Mouse (Mus musculus) heart, embryonic 11.5 days (tissue): ENCODE measurements at regions not wholly inside any gene's neighbourhood (a gene's known extent, or its start where the extent isn't known, plus 50 kb on each side); places are given as distances from the start of the nearest gene placed in this dataset.

Experiments
- ATAC-seq: fragments of 200-750 bp; cut with Nextera tagmentation; replicated peaks from 2 replicates; pipeline ENCODE4 v1.8.0; 2017; ENCODE audit warnings: moderate library complexity; ENCODE audit not compliant: insufficient number of reproducible peaks, low FRiP score, low TSS enrichment
- H3K27ac ChIP-seq: fragments of 300-500 bp; sonication (generic); 2 replicates; pipeline ENCODE4 v1.5.1; 2014; ENCODE audit warnings: mild to moderate bottlenecking, low read depth, low read length
- H3K27me3 ChIP-seq: fragments of 300-500 bp; sonication (generic); 2 replicates; pipeline ENCODE4 v1.6.1; 2014; ENCODE audit warnings: mild to moderate bottlenecking, low read length, mixed read lengths; ENCODE audit not compliant: control insufficient read depth, insufficient read depth
- H3K36me3 ChIP-seq: fragments of 300-500 bp; sonication (generic); 2 replicates; pipeline ENCODE4 v1.6.1; 2014; ENCODE audit warnings: mild to moderate bottlenecking, low read length, moderate library complexity, mixed read lengths; ENCODE audit not compliant: control insufficient read depth, insufficient read depth
- H3K4me1 ChIP-seq: fragments of 300-500 bp; sonication (generic); 2 replicates; pipeline ENCODE4 v1.6.1; 2014; ENCODE audit warnings: low read length; ENCODE audit not compliant: control insufficient read depth, insufficient read depth
- H3K4me2 ChIP-seq: fragments of 300-500 bp; sonication (generic); 2 replicates; pipeline ENCODE4 v1.6.1; 2014; ENCODE audit warnings: mild to moderate bottlenecking, moderate library complexity
- H3K4me3 ChIP-seq: fragments of 300-500 bp; sonication (generic); 2 replicates; pipeline ENCODE4 v1.5.1; 2014; ENCODE audit warnings: low read depth, low read length
- H3K9ac ChIP-seq: fragments of 300-500 bp; sonication (generic); 2 replicates; pipeline ENCODE4 v1.6.1; 2014; ENCODE audit warnings: mild to moderate bottlenecking, low read depth, low read length, moderate library complexity
- H3K9me3 ChIP-seq: fragments of 300-500 bp; sonication (generic); replicated peaks from 2 replicates; pipeline ENCODE4 v1.6.1; 2016; ENCODE audit warnings: low read length; ENCODE audit not compliant: control insufficient read depth
- WGBS: fragments of 180-500 bp; shearing (Covaris S2); extraction: QIAGEN DNeasy Blood & Tissue Kit; methylation state at CpG from one replicate; pipeline ENCODE4 v1.1.7; 2014; ENCODE audit not compliant: insufficient replicate concordance; 5-methylcytosine and 5-hydroxymethylcytosine counted together

DNA sequence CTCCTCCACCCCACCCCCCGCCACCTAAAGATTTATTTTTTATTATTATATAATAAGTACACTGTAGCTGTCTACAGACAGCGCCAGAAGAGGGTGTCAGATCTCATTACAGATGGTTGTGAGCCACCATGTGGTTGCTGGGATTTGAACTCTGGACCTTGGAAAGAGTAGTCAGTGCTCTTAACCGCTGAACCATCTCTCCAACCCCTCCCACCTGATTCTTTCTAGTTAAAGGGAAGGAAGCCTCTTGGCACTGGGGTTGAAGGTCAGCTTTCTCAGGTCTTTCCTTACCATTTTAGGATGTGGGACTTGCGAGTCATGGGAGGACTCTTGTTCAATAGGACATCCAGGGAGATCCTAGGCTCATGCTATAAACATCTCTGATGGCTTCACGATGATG lies 54.7 kb downstream of the Hes1 start:
- Histone ChIP-seq H3K9ac (no peak overlapping the region), H3K36me3 (no peaks in the 10 kb centered on the region), H3K4me3 (no peak overlapping the region), H3K27ac (no peak overlapping the region), H3K4me1 (peaks cover 8% of the 10 kb centered on the region; the same call in 1 of the 2 replicates), H3K9me3 (no peaks in the 10 kb centered on the region), H3K27me3 (peaks cover 30% of the 10 kb centered on the region), H3K4me2 (no peak overlapping the region)
- ATAC-seq = no peak
- 78% methylated on average over 5 of the region's 5 CpGs for WGBS

DNA sequence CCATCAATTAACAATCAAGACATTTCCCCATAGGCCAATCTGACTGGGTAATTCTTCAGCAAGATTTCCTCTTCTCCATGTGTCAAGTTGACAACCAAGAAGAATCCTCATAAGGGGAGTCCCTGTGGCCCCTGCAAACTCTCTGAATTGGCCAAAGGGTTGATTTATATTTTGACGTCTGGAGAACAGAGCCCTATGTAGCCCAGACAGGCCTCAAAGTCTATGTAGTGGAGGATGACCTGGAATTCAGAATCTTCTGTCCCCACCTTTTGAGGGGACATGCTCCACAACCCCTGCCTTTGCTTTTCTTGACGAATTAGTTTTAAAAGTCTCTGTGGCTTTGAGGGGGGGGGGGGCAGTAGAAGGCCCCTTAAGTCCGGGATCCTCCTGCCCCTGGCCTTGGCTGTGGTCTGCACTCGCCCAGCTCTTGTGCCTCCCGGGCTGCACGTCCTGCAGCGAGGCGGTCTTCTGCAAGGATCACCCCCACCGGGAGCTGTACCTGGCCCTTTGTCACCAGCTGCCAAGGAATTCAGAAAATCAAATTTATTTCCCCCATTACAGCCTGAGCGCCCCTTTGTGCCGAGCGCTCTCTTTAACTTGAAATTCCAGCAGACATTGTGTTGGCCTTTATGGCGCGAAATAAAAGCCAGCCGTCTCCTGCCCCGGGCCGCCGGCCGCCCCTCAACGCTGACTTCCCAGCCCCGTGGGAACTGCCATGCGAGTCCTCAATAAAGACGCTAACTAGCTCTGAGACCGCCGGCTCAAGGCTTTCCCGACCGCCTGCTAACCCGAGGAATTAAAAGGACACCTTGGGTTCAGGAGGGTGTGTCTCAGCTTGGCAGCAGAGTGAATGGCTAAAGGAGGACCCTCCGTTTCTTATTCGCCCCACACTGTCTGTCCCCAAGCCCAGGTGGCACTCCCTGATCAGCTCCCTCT lies 56.4 kb downstream of the Hes1 start:
- H3K4me1 ChIP-seq = peaks cover 4% of the 10 kb centered on the region; the same call in 1 of the 2 replicates
- H3K27me3 ChIP-seq = peaks cover 30% of the 10 kb centered on the region
- ATAC-seq = no peak
- peak overlapping the region; percentile 32 for H3K4me3 ChIP-seq
- no peaks in the 10 kb centered on the region for H3K36me3 ChIP-seq
- 0 out of 2 replicates have a peak overlapping the region, but pooled peaks have one; percentile 16 for H3K9ac ChIP-seq
- H3K9me3 ChIP-seq = no peaks in the 10 kb centered on the region
- H3K27ac ChIP-seq = no peak overlapping the region
- peak overlapping the region; percentile 57 for H3K4me2 ChIP-seq
- 8% methylated on average over 30 of the region's 30 CpGs for WGBS

DNA sequence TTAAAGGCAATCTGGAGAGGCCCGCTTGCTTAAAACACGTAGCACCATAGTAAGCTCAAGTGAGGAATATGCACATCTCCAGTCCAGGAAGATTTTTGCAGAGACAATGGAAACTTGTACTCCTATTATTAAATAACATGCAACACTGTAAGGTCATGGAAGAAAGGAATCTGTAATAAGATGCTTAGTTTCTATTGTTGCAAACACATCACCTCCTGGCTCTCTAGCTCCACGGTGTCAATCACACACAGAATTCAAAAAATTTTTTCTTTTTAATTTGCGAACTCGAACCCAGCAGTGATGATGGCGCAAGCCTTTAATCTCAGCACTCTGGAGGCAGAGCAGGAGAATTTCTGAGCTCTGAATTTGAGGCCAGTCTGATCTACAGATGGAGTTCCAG lies 57.4 kb downstream of the Hes1 start:
- WGBS = 73% methylated on average over 6 of the region's 6 CpGs
- H3K27me3 ChIP-seq = peaks cover 30% of the 10 kb centered on the region
- ATAC-seq = no peak

GRCm38 (mm10) chr16:30122211-30123070 lies 58.3 kb downstream of the Hes1 start:
- H3K9me3 ChIP-seq = no peaks in the 10 kb centered on the region
- 20% methylated on average over 29 of the region's 29 CpGs for WGBS
- ATAC-seq = no peak
- H3K27me3 ChIP-seq = peaks cover 30% of the 10 kb centered on the region
- no peak overlapping the region for H3K9ac ChIP-seq
- H3K27ac ChIP-seq = no peak overlapping the region
- peaks cover 4% of the 10 kb centered on the region; the same call in 1 of the 2 replicates for H3K4me1 ChIP-seq
- H3K4me3 ChIP-seq = no peak overlapping the region
- no peaks in the 10 kb centered on the region for H3K36me3 ChIP-seq
- peak overlapping the region; percentile 8; the same call in 1 of the 2 replicates for H3K4me2 ChIP-seq

More for the DNA sequence above, 57.4 kb downstream of the Hes1 start:
- Histone ChIP-seq H3K9ac (no peak overlapping the region), H3K4me1 (peaks cover 4% of the 10 kb centered on the region; the same call in 1 of the 2 replicates), H3K9me3 (no peaks in the 10 kb centered on the region), H3K36me3 (no peaks in the 10 kb centered on the region), H3K27ac (no peak overlapping the region), H3K4me3 (no peak overlapping the region), H3K4me2 (no peak overlapping the region)

GRCm38 (mm10) chr16:30127015-30127414 lies 62.8 kb downstream of the Hes1 start:
- no peak for ATAC-seq
- Histone ChIP-seq H3K36me3 (no peaks in the 10 kb centered on the region), H3K4me2 (no peak overlapping the region), H3K4me1 (peaks cover 4% of the 10 kb centered on the region; the same call in 1 of the 2 replicates), H3K9me3 (no peaks in the 10 kb centered on the region), H3K4me3 (no peak overlapping the region), H3K27me3 (peaks cover 8% of the 10 kb centered on the region), H3K27ac (no peak overlapping the region), H3K9ac (no peak overlapping the region)
- 85% methylated on average over 10 of the region's 10 CpGs for WGBS

DNA sequence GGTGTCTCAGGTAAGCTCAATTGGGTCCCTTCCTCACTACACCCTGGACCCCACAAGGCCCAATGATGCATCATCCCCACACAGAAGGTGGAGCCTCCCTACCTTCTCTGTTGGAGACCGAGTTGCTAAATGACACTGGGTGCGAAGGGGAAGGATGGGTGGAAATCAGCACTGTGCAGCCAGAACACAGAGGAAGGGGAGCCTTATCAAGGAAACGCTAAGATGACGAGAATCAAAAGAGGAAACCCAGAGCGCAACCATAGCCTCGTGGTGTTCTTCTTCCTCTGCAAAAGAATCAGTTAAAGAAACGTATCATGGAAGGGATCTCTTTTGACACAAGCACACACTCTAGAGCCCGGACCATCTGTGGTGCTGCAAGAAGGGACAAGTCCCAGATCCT lies 64.6 kb downstream of the Hes1 start:
- Histone ChIP-seq H3K4me3 (no peak overlapping the region), H3K9me3 (no peaks in the 10 kb centered on the region), H3K4me2 (no peak overlapping the region), H3K4me1 (no peaks in the 10 kb centered on the region), H3K9ac (no peak overlapping the region), H3K27me3 (peaks cover 1% of the 10 kb centered on the region), H3K36me3 (no peaks in the 10 kb centered on the region), H3K27ac (no peak overlapping the region)
- ATAC-seq = no peak
- 69% methylated on average over 8 of the region's 8 CpGs for WGBS

DNA sequence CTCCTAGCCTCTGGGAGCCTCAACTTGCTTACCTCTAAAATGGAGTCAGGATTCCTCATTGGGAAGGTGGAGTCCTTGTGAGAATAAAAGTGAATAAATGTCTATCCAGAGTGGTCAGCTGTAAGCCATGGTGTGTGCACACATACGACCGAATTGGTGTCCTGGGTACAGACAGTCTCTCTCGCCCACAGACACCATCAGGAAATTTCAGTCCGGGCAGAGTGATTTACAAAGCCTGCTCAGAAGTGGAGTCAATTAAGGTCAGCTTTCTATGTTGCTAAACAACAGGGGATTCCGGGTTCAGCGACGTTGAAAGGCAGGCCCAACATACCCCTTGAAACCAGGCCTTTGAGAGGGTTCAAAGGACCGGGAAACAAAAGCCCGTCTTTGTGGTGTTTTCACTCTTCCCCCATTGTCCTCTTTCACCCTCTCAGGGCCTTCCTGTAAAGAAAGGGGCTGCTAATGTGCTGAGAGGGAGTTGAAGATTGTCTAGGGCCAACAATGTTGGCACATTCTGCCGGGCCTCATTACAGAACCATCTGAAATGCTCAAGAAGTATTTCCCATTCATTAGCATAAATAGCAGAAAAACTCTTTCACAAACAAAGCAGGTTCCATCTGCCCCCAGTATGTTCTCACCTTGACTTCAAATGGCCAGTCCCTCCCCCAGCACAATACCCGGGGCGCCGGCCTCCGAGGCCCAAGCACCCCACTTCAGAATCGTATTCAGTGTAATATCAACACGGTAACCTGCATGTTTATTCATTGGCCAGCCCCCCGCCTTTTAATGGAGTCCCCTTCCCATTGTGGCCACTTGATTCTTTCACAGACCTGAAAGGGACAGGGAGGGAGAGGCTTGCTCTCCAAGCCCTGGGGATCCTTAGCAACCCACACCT lies 65.3 kb downstream of the Hes1 start:
- H3K4me3 ChIP-seq = no peak overlapping the region
- H3K9ac ChIP-seq = no peak overlapping the region
- no peaks in the 10 kb centered on the region; the same call in 1 of the 2 replicates for H3K4me1 ChIP-seq
- 53% methylated on average over 17 of the region's 17 CpGs for WGBS
- peaks cover 5% of the 10 kb centered on the region; the same call in 1 of the 2 replicates for H3K27me3 ChIP-seq
- H3K4me2 ChIP-seq = no peak overlapping the region
- H3K36me3 ChIP-seq = no peaks in the 10 kb centered on the region
- H3K9me3 ChIP-seq = no peaks in the 10 kb centered on the region
- no peak for ATAC-seq
- no peak overlapping the region for H3K27ac ChIP-seq

GRCm38 (mm10) chr16:30130113-30130471 lies 65.9 kb downstream of the Hes1 start:
- no peak for ATAC-seq
- Histone ChIP-seq H3K9me3 (no peaks in the 10 kb centered on the region), H3K4me2 (no peak overlapping the region), H3K4me1 (no peaks in the 10 kb centered on the region; the same call in 1 of the 2 replicates), H3K4me3 (no peak overlapping the region), H3K36me3 (no peaks in the 10 kb centered on the region), H3K27me3 (peaks cover 5% of the 10 kb centered on the region; the same call in 1 of the 2 replicates), H3K9ac (no peak overlapping the region), H3K27ac (no peak overlapping the region)
- 63% methylated on average over 4 of the region's 4 CpGs for WGBS
